In the genomic region with DNA sequence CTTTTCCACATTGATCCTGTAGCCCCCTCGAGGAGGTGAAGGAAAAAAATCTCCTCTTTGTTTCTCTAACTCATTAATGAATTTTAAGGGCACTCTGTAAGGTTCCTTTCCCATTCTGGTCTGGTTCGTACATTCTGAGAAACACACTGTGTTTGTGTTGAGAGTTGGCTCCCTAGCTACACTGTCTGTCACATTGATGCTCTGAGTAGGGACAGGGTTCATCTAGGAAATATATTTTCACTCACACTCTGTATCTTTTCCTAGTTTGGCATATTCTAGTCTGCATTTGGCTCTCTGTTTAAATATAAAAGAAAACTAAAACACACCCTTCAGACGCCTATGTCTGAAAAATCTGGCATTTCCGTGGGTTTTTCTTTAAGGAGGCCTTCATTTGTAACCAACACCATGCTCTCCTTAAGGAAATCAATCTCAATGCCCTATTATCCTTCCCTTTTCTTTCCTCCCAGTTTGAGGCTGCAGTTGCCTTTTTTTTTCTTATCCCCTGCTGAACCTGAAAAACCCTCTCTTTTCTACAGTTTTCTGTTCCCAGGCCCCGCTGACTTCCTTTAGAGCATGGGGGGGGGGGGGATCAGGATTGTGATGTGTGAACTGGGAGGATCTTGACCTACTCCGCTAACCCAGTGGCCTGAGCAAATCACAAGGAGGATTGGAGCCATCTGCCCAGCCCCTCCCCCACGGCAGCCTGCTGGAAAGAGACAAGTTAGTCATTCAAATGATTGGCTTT, we compare ENCODE assay signal across 7 mouse cellular contexts. TPM values are rescaled to one million over a fixed set of nuclear protein-coding genes. Genes with fewer than 3 reads are reported as not detected.
DNase-seq lines count a peak whose midpoint lies in the region; ATAC-seq and TF ChIP-seq lines count a peak whose summit lies in the region.

No protein-coding gene starts in this region.

- intact Hi-C loops in gastrocnemius, adult 2 months (cut with DNase I) = no loop called here

- WGBS in hindbrain, embryonic 16.5 days = 7% methylated on average over 7 of the region's 7 CpGs
- 2% methylated on average over 7 of the region's 7 CpGs for WGBS in midbrain, embryonic 12.5 days
- WGBS in stomach, embryonic 16.5 days = 19% methylated on average over 7 of the region's 7 CpGs

- ATAC-seq in hindbrain, embryonic 16.5 days = peak; percentile 92
- peak; percentile 90 for ATAC-seq in midbrain, embryonic 12.5 days (ENCODE audit: low FRiP score, low read depth)
- peak; percentile 66; the same call in 1 of the 2 replicates for ATAC-seq in stomach, embryonic 16.5 days (ENCODE audit: insufficient read depth, low FRiP score)

- H3K27me3 ChIP-seq in hindbrain, embryonic 16.5 days (replicated peaks; ENCODE audit: control insufficient read depth, insufficient read depth, low read length) = no peaks in the 10 kb centered on the region
- H3K27me3 ChIP-seq in midbrain, embryonic 12.5 days = no peaks in the 10 kb centered on the region
- H3K27me3 ChIP-seq in stomach, embryonic 16.5 days (ENCODE audit: control insufficient read depth, insufficient read depth, low read length) = no peaks in the 10 kb centered on the region

- H3K9me3 ChIP-seq in hindbrain, embryonic 16.5 days (ENCODE audit: control insufficient read depth, low read length) = no peaks in the 10 kb centered on the region
- H3K9me3 ChIP-seq in midbrain, embryonic 12.5 days = no peaks in the 10 kb centered on the region
- no peaks in the 10 kb centered on the region for H3K9me3 ChIP-seq in stomach, embryonic 16.5 days (replicated peaks; ENCODE audit: control insufficient read depth, low read length)

- DNase-seq in adrenal gland, postnatal 14 days = peak; percentile 83
- DNase-seq in cerebellum, postnatal 4 days (ENCODE audit: low spot score in 2 of 2) = peak; percentile 70 to 91
- DNase-seq in gastrocnemius, adult 2 months = peak; percentile 63
- peak; percentile 45 to 73 for DNase-seq in left cerebral cortex, adult 8-10 months (ENCODE audit: low spot score in 2 of 2)

- no peak overlapping the region for H3K27ac ChIP-seq in gastrocnemius, adult 2 months
- H3K27ac ChIP-seq in hindbrain, embryonic 16.5 days (ENCODE audit: low read depth, low read length) = peak overlapping the region; percentile 88
- H3K27ac ChIP-seq in midbrain, embryonic 12.5 days (replicated peaks) = peak overlapping the region; percentile 93
- H3K27ac ChIP-seq in stomach, embryonic 16.5 days (ENCODE audit: low read length) = no peak overlapping the region

- peaks cover 7% of the 10 kb centered on the region for H3K4me1 ChIP-seq in hindbrain, embryonic 16.5 days (ENCODE audit: control insufficient read depth, insufficient read depth, low read depth, low read length)
- peaks cover 29% of the 10 kb centered on the region for H3K4me1 ChIP-seq in midbrain, embryonic 12.5 days
- H3K4me1 ChIP-seq in stomach, embryonic 16.5 days (ENCODE audit: control insufficient read depth, insufficient read depth, low read length) = peaks cover 15% of the 10 kb centered on the region

- H3K9ac ChIP-seq in hindbrain, embryonic 16.5 days (ENCODE audit: low read depth, low read length) = peak overlapping the region; percentile 39; the same call in 1 of the 2 replicates
- H3K9ac ChIP-seq in midbrain, embryonic 12.5 days (replicated peaks) = peak overlapping the region; percentile 75
- no peak overlapping the region for H3K9ac ChIP-seq in stomach, embryonic 16.5 days (ENCODE audit: low read length)

- TF ChIP-seq CTCF in gastrocnemius, adult 2 months (IDR thresholded peaks at IDR 0.05) = no peak

- H3K4me2 ChIP-seq in hindbrain, embryonic 16.5 days (ENCODE audit: low read length) = peak overlapping the region; percentile 56
- H3K4me2 ChIP-seq in midbrain, embryonic 12.5 days (replicated peaks) = peak overlapping the region; percentile 59
- peak overlapping the region; percentile 33 for H3K4me2 ChIP-seq in stomach, embryonic 16.5 days (ENCODE audit: low read depth, low read length)

- no peaks in the 10 kb centered on the region for H3K36me3 ChIP-seq in hindbrain, embryonic 16.5 days (ENCODE audit: control insufficient read depth, insufficient read depth, low read length)
- H3K36me3 ChIP-seq in midbrain, embryonic 12.5 days = no peaks in the 10 kb centered on the region
- H3K36me3 ChIP-seq in stomach, embryonic 16.5 days (ENCODE audit: control insufficient read depth, insufficient read depth, low read length) = no peaks in the 10 kb centered on the region

- no peak overlapping the region for H3K4me3 ChIP-seq in gastrocnemius, adult 2 months
- peak overlapping the region; percentile 33 for H3K4me3 ChIP-seq in hindbrain, embryonic 16.5 days (ENCODE audit: low read length)
- H3K4me3 ChIP-seq in midbrain, embryonic 12.5 days = peak overlapping the region; percentile 53
- peak overlapping the region; percentile 26 for H3K4me3 ChIP-seq in stomach, embryonic 16.5 days (replicated peaks; ENCODE audit: low read length)

RNA-seq across cellular contexts. Expression of a gene that starts 0.4 kb away (rescaled TPM):
- total RNA-seq in adrenal gland, postnatal 14 days (2021) = 4.5 and 8.7 TPM in 2 replicates
- not detected for total RNA-seq in gastrocnemius, adult 2 months (2021)
- 2,193 and 2,866 TPM in 2 replicates for polyA plus RNA-seq in hindbrain, embryonic 16.5 days (2015; fragmentation: Nextera tagmentation; extraction: Ambion mirVana)
- 10 to 100 TPM; 42.1 to 58.5 (median 47.4) TPM for total RNA-seq in left cerebral cortex, adult 8-10 months (2022)
- 1,010 and 1,136 TPM in 2 replicates for polyA plus RNA-seq in midbrain, embryonic 12.5 days (2016; fragmentation: Nextera tagmentation; extraction: Ambion mirVana)
- polyA plus RNA-seq in stomach, embryonic 16.5 days (2015; fragmentation: Nextera tagmentation; extraction: Ambion mirVana) = 50.6 and 52.9 TPM in 2 replicates

RNA-seq across cellular contexts. Expression of a gene that starts 9.8 kb away (rescaled TPM):
- total RNA-seq in adrenal gland, postnatal 14 days (2021) = 61.6 and 74.6 TPM in 2 replicates
- 10 to 100 TPM; 66.4 to 74.7 TPM for total RNA-seq in gastrocnemius, adult 2 months (2021)
- polyA plus RNA-seq in hindbrain, embryonic 16.5 days (2015; fragmentation: Nextera tagmentation; extraction: Ambion mirVana) = 36.7 and 41.4 TPM in 2 replicates
- total RNA-seq in left cerebral cortex, adult 8-10 months (2022) = 10 to 100 TPM; 21.6 to 28.5 (median 25.5) TPM
- 8.3 and 10.1 TPM in 2 replicates for polyA plus RNA-seq in midbrain, embryonic 12.5 days (2016; fragmentation: Nextera tagmentation; extraction: Ambion mirVana)
- polyA plus RNA-seq in stomach, embryonic 16.5 days (2015; fragmentation: Nextera tagmentation; extraction: Ambion mirVana) = 43.8 and 50.4 TPM in 2 replicates

Comparison
In these comparisons a context has a peak if more than half of its experiments do, and no peak if none do; other contexts are left out.
1. H3K27ac ChIP-seq: peak in hindbrain, embryonic 16.5 days (single experiment) and midbrain, embryonic 12.5 days (single experiment); none in gastrocnemius, adult 2 months (single experiment) and stomach, embryonic 16.5 days (single experiment).
2. Peak in every context shown above with its lines, with median percentiles within 50 percentile points of each other: DNase-seq, ATAC-seq and H3K4me2 ChIP-seq.